Mouse (Mus musculus) gastrocnemius, postnatal 14 days (tissue): ENCODE results near the gene Nek6. TPM values are rescaled to one million over a fixed set of nuclear protein-coding genes. Genes with fewer than 3 reads are reported as not detected.

Experiments used
- DNase-seq: peaks from one replicate; pipeline ENCODE4 v3.0.0; 2021; ENCODE audit warnings: mixed read lengths
- intact Hi-C: fragments of 180-260 bp; cut with DNase I; formaldehyde crosslinking; loops from one replicate; pipeline ENCODE4 v1.15.1; 2025; ENCODE audit warnings: low total_unique reads
- total RNA-seq, 2 experiments: library from RNA; stranded (reverse); gene quantifications; 2 replicates each; pipeline ENCODE4 v1.2.3; 2021

Nek6 gene
- total RNA-seq, 2 experiments from 2014 or later: 15.4 to 16.6 TPM

- no peak for DNase-seq
- intact Hi-C loops: no loop called here
These were observed 45.3 kb downstream of the Nek6 start for GRCm38 (mm10) chr2:38556721-38557120.

GRCm38 (mm10) chr2:38560296-38561227, 49.1 kb downstream of the Nek6 start:
- intact Hi-C loops: no loop called here
- no peak for DNase-seq

GRCm38 (mm10) chr2:38562596-38562995, 51.2 kb downstream of the Nek6 start:
- no peak for DNase-seq
- intact Hi-C loops: no loop called here

- intact Hi-C loops: no loop called here
- peak; percentile 55 for DNase-seq
These were observed 60.6 kb downstream of the Nek6 start for GRCm38 (mm10) chr2:38571971-38572601.

GRCm38 (mm10) chr2:38574697-38575096, 63.3 kb downstream of the Nek6 start:
- no peak for DNase-seq
- intact Hi-C loops: no loop called here

- DNase-seq: peak; percentile 29
- intact Hi-C loops: no loop called here
These were observed 67.4 kb downstream of the Nek6 start for GRCm38 (mm10) chr2:38578602-38579521.

- DNase-seq: no peak
- intact Hi-C loops: no loop called here
These were observed 68.1 kb downstream of the Nek6 start for GRCm38 (mm10) chr2:38579528-38579927.

GRCm38 (mm10) chr2:38583982-38584381, 72.5 kb downstream of the Nek6 start:
- intact Hi-C loops: no loop called here
- DNase-seq: no peak

- no peak for DNase-seq
- intact Hi-C loops: no loop called here
These were observed 73.3 kb downstream of the Nek6 start for GRCm38 (mm10) chr2:38584514-38585378.

- intact Hi-C loops: no loop called here
- DNase-seq: no peak
These were observed 73.9 kb downstream of the Nek6 start for GRCm38 (mm10) chr2:38585379-38585736.

- intact Hi-C loops: no loop called here
These were observed 75.3 kb downstream of the Nek6 start for GRCm38 (mm10) chr2:38586733-38587132.

GRCm38 (mm10) chr2:38591751-38592459, 80.5 kb downstream of the Nek6 start:
- intact Hi-C loops: loop anchor here (5.0 kb wide), 1 partner anchor 160 kb away; no protein-coding TSS in a partner anchor

More at GRCm38 (mm10) chr2:38586733-38587132, 75.3 kb downstream of the Nek6 start:
- DNase-seq: no peak

GRCm38 (mm10) chr2:38594874-38595273, 83.4 kb downstream of the Nek6 start:
- intact Hi-C loops: loop anchor here (5.0 kb wide), 1 partner anchor 163 kb away; no protein-coding TSS in a partner anchor
- no peak for DNase-seq

More at GRCm38 (mm10) chr2:38591751-38592459, 80.5 kb downstream of the Nek6 start:
- no peak for DNase-seq

GRCm38 (mm10) chr2:38597896-38598295, 86.5 kb downstream of the Nek6 start:
- intact Hi-C loops: no loop called here
- no peak for DNase-seq

- intact Hi-C loops: no loop called here
- no peak for DNase-seq
These were observed 87.0 kb downstream of the Nek6 start for GRCm38 (mm10) chr2:38598395-38598794.

- intact Hi-C loops: no loop called here
- DNase-seq: no peak
These were observed 89.4 kb downstream of the Nek6 start for GRCm38 (mm10) chr2:38600842-38601241.

- intact Hi-C loops: no loop called here
- no peak for DNase-seq
These were observed 96.3 kb downstream of the Nek6 start for GRCm38 (mm10) chr2:38607716-38608115.

- intact Hi-C loops: no loop called here
These were observed 97.4 kb downstream of the Nek6 start for GRCm38 (mm10) chr2:38608831-38609309.

More at GRCm38 (mm10) chr2:38608831-38609309, 97.4 kb downstream of the Nek6 start:
- DNase-seq: no peak
